Mouse (Mus musculus): ENCODE data around the gene Tmem150a. TPM values are rescaled to one million over a fixed set of nuclear protein-coding genes. Genes with fewer than 3 reads are reported as not detected.

The Tmem150a gene
- polyA plus RNA-seq, 1 experiment from 2014 or later, result 14.8 TPM

- ATAC-seq (replicated peaks; ENCODE audit: insufficient number of reproducible peaks, low FRiP score, low TSS enrichment), result no peak
- Histone ChIP-seq H3K27me3 (ENCODE audit: control insufficient read depth, insufficient read depth, low read length) (no peaks in the 10 kb centered on the region), H3K27ac (ENCODE audit: low read depth, low read length) (no peak overlapping the region), H3K9me3 (replicated peaks; ENCODE audit: control insufficient read depth, low read length) (no peaks in the 10 kb centered on the region), H3K9ac (ENCODE audit: low read depth, low read length) (peak overlapping the region; percentile 88), H3K4me2 (peak overlapping the region; percentile 70), H3K4me1 (ENCODE audit: control insufficient read depth, insufficient read depth, low read length) (peaks cover 19% of the 10 kb centered on the region), H3K4me3 (ENCODE audit: low read depth, low read length) (peak overlapping the region; percentile 76; the same call in 1 of the 2 replicates), H3K36me3 (ENCODE audit: control insufficient read depth, insufficient read depth, low read length) (peaks cover 7% of the 10 kb centered on the region)
- WGBS (ENCODE audit: insufficient replicate concordance), result 38% methylated on average over 6 of the region's 6 CpGs
Observed at GRCm38 (mm10) chr6:72345633-72346032, 9.6 kb upstream of the Tmem150a start.

- H3K9ac ChIP-seq (ENCODE audit: low read depth, low read length), result no peak overlapping the region
- no peaks in the 10 kb centered on the region for H3K27me3 ChIP-seq (ENCODE audit: control insufficient read depth, insufficient read depth, low read length)
- peaks cover 7% of the 10 kb centered on the region for H3K36me3 ChIP-seq (ENCODE audit: control insufficient read depth, insufficient read depth, low read length)
- no peaks in the 10 kb centered on the region for H3K9me3 ChIP-seq (replicated peaks; ENCODE audit: control insufficient read depth, low read length)
- H3K4me3 ChIP-seq (ENCODE audit: low read depth, low read length), result no peak overlapping the region
- peaks cover 19% of the 10 kb centered on the region for H3K4me1 ChIP-seq (ENCODE audit: control insufficient read depth, insufficient read depth, low read length)
- H3K27ac ChIP-seq (ENCODE audit: low read depth, low read length), result no peak overlapping the region
- no peak for ATAC-seq (replicated peaks; ENCODE audit: insufficient number of reproducible peaks, low FRiP score, low TSS enrichment)
- no peak overlapping the region for H3K4me2 ChIP-seq
- WGBS (ENCODE audit: insufficient replicate concordance), result 80% methylated on average over 4 of the region's 4 CpGs
Observed at GRCm38 (mm10) chr6:72346261-72346660, 9.0 kb upstream of the Tmem150a start.

GRCm38 (mm10) chr6:72347166-72347941 lies 7.9 kb upstream of the Tmem150a start, which contains the start of gene 0610030E20Rik:
0610030E20Rik (plus strand) TSS chr6:72347317.
- Histone ChIP-seq H3K36me3 (ENCODE audit: control insufficient read depth, insufficient read depth, low read length) (peaks cover 7% of the 10 kb centered on the region), H3K9ac (ENCODE audit: low read depth, low read length) (peak within 1 kb of the TSS; percentile 91), H3K27me3 (ENCODE audit: control insufficient read depth, insufficient read depth, low read length) (no peaks in the 10 kb centered on the region), H3K27ac (ENCODE audit: low read depth, low read length) (peak within 1 kb of the TSS; percentile 88), H3K4me1 (ENCODE audit: control insufficient read depth, insufficient read depth, low read length) (peaks cover 21% of the 10 kb centered on the region), H3K4me3 (ENCODE audit: low read depth, low read length) (peak within 1 kb of the TSS; percentile 83), H3K4me2 (peak within 1 kb of the TSS; percentile 79), H3K9me3 (replicated peaks; ENCODE audit: control insufficient read depth, low read length) (no peaks in the 10 kb centered on the region)
- ATAC-seq (replicated peaks; ENCODE audit: insufficient number of reproducible peaks, low FRiP score, low TSS enrichment), result peak; percentile 70
- under 1% methylated on average over 72 of the region's 72 CpGs for WGBS (ENCODE audit: insufficient replicate concordance)

GRCm38 (mm10) chr6:72348411-72348810 lies 6.8 kb upstream of the Tmem150a start:
- Histone ChIP-seq H3K4me1 (ENCODE audit: control insufficient read depth, insufficient read depth, low read length) (peaks cover 26% of the 10 kb centered on the region), H3K4me2 (peak overlapping the region; percentile 79; the same call in 1 of the 2 replicates), H3K27me3 (ENCODE audit: control insufficient read depth, insufficient read depth, low read length) (no peaks in the 10 kb centered on the region), H3K4me3 (ENCODE audit: low read depth, low read length) (no peak overlapping the region), H3K9me3 (replicated peaks; ENCODE audit: control insufficient read depth, low read length) (no peaks in the 10 kb centered on the region), H3K9ac (ENCODE audit: low read depth, low read length) (no peak overlapping the region), H3K27ac (ENCODE audit: low read depth, low read length) (no peak overlapping the region), H3K36me3 (ENCODE audit: control insufficient read depth, insufficient read depth, low read length) (peaks cover 7% of the 10 kb centered on the region; the same call in 1 of the 2 replicates)
- no peak for ATAC-seq (replicated peaks; ENCODE audit: insufficient number of reproducible peaks, low FRiP score, low TSS enrichment)
- WGBS (ENCODE audit: insufficient replicate concordance), result 72% methylated on average over 10 of the region's 10 CpGs

GRCm38 (mm10) chr6:72350214-72350613 lies 5.0 kb upstream of the Tmem150a start:
- Histone ChIP-seq H3K27ac (ENCODE audit: low read depth, low read length) (no peak overlapping the region), H3K9ac (ENCODE audit: low read depth, low read length) (no peak overlapping the region), H3K36me3 (ENCODE audit: control insufficient read depth, insufficient read depth, low read length) (peaks cover 7% of the 10 kb centered on the region; the same call in 1 of the 2 replicates), H3K4me3 (ENCODE audit: low read depth, low read length) (no peak overlapping the region), H3K9me3 (replicated peaks; ENCODE audit: control insufficient read depth, low read length) (no peaks in the 10 kb centered on the region), H3K27me3 (ENCODE audit: control insufficient read depth, insufficient read depth, low read length) (no peaks in the 10 kb centered on the region), H3K4me1 (ENCODE audit: control insufficient read depth, insufficient read depth, low read length) (peaks cover 22% of the 10 kb centered on the region), H3K4me2 (no peak overlapping the region)
- no peak for ATAC-seq (replicated peaks; ENCODE audit: insufficient number of reproducible peaks, low FRiP score, low TSS enrichment)
- 87% methylated on average over 2 of the region's 2 CpGs for WGBS (ENCODE audit: insufficient replicate concordance)

GRCm38 (mm10) chr6:72352636-72353405 lies 2.4 kb upstream of the Tmem150a start:
- Histone ChIP-seq H3K9me3 (replicated peaks; ENCODE audit: control insufficient read depth, low read length) (no peaks in the 10 kb centered on the region), H3K4me1 (ENCODE audit: control insufficient read depth, insufficient read depth, low read length) (peaks cover 36% of the 10 kb centered on the region), H3K4me3 (ENCODE audit: low read depth, low read length) (no peak overlapping the region), H3K27me3 (ENCODE audit: control insufficient read depth, insufficient read depth, low read length) (no peaks in the 10 kb centered on the region), H3K4me2 (no peak overlapping the region), H3K36me3 (ENCODE audit: control insufficient read depth, insufficient read depth, low read length) (peaks cover 7% of the 10 kb centered on the region; the same call in 1 of the 2 replicates), H3K9ac (ENCODE audit: low read depth, low read length) (no peak overlapping the region), H3K27ac (ENCODE audit: low read depth, low read length) (peak overlapping the region; percentile 25; the same call in 1 of the 2 replicates)
- 69% methylated on average over 5 of the region's 5 CpGs for WGBS (ENCODE audit: insufficient replicate concordance)
- no peak for ATAC-seq (replicated peaks; ENCODE audit: insufficient number of reproducible peaks, low FRiP score, low TSS enrichment)

- H3K9me3 ChIP-seq (replicated peaks; ENCODE audit: control insufficient read depth, low read length), result no peaks in the 10 kb centered on the region
- peaks cover 31% of the 10 kb centered on the region for H3K4me1 ChIP-seq (ENCODE audit: control insufficient read depth, insufficient read depth, low read length)
- H3K27ac ChIP-seq (ENCODE audit: low read depth, low read length), result no peak overlapping the region
- H3K9ac ChIP-seq (ENCODE audit: low read depth, low read length), result 0 out of 2 replicates have a peak overlapping the region, but pooled peaks have one; percentile 7
- H3K36me3 ChIP-seq (ENCODE audit: control insufficient read depth, insufficient read depth, low read length), result peaks cover 9% of the 10 kb centered on the region
- no peak overlapping the region; the same call in 1 of the 2 replicates for H3K4me2 ChIP-seq
- H3K27me3 ChIP-seq (ENCODE audit: control insufficient read depth, insufficient read depth, low read length), result no peaks in the 10 kb centered on the region
- ATAC-seq (replicated peaks; ENCODE audit: insufficient number of reproducible peaks, low FRiP score, low TSS enrichment), result no peak
- 76% methylated on average over 1 of the region's 1 CpGs for WGBS (ENCODE audit: insufficient replicate concordance)
- H3K4me3 ChIP-seq (ENCODE audit: low read depth, low read length), result no peak overlapping the region
Observed at GRCm38 (mm10) chr6:72354025-72354424, 1.2 kb upstream of the Tmem150a start.

GRCm38 (mm10) chr6:72356001-72356532 lies 820 bp downstream of the Tmem150a start:
- Histone ChIP-seq H3K9ac (ENCODE audit: low read depth, low read length) (peak overlapping the region; percentile 72), H3K27me3 (ENCODE audit: control insufficient read depth, insufficient read depth, low read length) (no peaks in the 10 kb centered on the region), H3K4me3 (ENCODE audit: low read depth, low read length) (peak overlapping the region; percentile 69), H3K4me2 (peak overlapping the region; percentile 94), H3K27ac (ENCODE audit: low read depth, low read length) (no peak overlapping the region), H3K36me3 (ENCODE audit: control insufficient read depth, insufficient read depth, low read length) (peaks cover 11% of the 10 kb centered on the region; the same call in 1 of the 2 replicates), H3K4me1 (ENCODE audit: control insufficient read depth, insufficient read depth, low read length) (peaks cover 38% of the 10 kb centered on the region), H3K9me3 (replicated peaks; ENCODE audit: control insufficient read depth, low read length) (no peaks in the 10 kb centered on the region)
- 24% methylated on average over 7 of the region's 8 CpGs for WGBS (ENCODE audit: insufficient replicate concordance)
- ATAC-seq (replicated peaks; ENCODE audit: insufficient number of reproducible peaks, low FRiP score, low TSS enrichment), result peak; percentile 20; the same call in 1 of the 2 replicates
